Mouse (Mus musculus) heart, adult 2 months (tissue): ENCODE results near the gene Apex1. TPM values are rescaled to one million over a fixed set of nuclear protein-coding genes. Genes with fewer than 3 reads are reported as not detected.
"Not testable (repeated sequence)": the region's sequence is repeated elsewhere in the genome, so short reads cannot be mapped to it uniquely, and the experiment has no call there.

Experiments
- DNase-seq, 2 experiments: peaks; one replicate each; pipeline ENCODE4 v3.0.0; 2021
- H3K27ac ChIP-seq: fragments of 200-600 bp; 2 replicates; pipeline ENCODE4 v1.8.1; 2022
- H3K27me3 ChIP-seq: fragments of 200-500 bp; 2 replicates; pipeline ENCODE4 v1.6.1; 2012; ENCODE audit warnings: mild to moderate bottlenecking, low read length, inconsistent platforms, mixed read lengths; ENCODE audit not compliant: control insufficient read depth, insufficient read depth
- H3K36me3 ChIP-seq: fragments of 200-500 bp; 2 replicates; pipeline ENCODE4 v1.6.1; 2012; ENCODE audit warnings: low read length, inconsistent platforms; ENCODE audit not compliant: control insufficient read depth, insufficient read depth
- H3K4me1 ChIP-seq: fragments of 200-500 bp; 2 replicates; pipeline ENCODE4 v1.6.1; 2011; ENCODE audit warnings: low read length; ENCODE audit not compliant: control insufficient read depth, insufficient read depth
- H3K4me3 ChIP-seq: fragments of 200-600 bp; 2 replicates; pipeline ENCODE4 v1.8.1; 2022
- H3K79me2 ChIP-seq: fragments of 200-500 bp; replicated peaks from 2 replicates; pipeline ENCODE4 v1.6.1; 2012; ENCODE audit warnings: mild to moderate bottlenecking, inconsistent platforms, low read length, moderate library complexity, mixed read lengths; ENCODE audit not compliant: control insufficient read depth, insufficient read depth
- H3K9ac ChIP-seq: fragments of 200-500 bp; 2 replicates; pipeline ENCODE4 v1.6.1; 2012; ENCODE audit warnings: low read depth, mild to moderate bottlenecking, control low read depth, inconsistent platforms, low read length, mixed read lengths
- CTCF ChIP-seq: fragments of 200-600 bp; IDR thresholded peaks from 2 replicates; pipeline ENCODE4 v1.8.1; 2022; ENCODE audit warnings: antibody characterized with exemption, mild to moderate bottlenecking, moderate library complexity
- EP300 ChIP-seq: fragments of 200-500 bp; IDR thresholded peaks from 2 replicates; pipeline ENCODE4 v1.6.1; 2011; ENCODE audit warnings: low read depth, low read length, control low read depth; ENCODE audit not compliant: insufficient read depth
- POLR2A ChIP-seq: fragments of 200-500 bp; IDR thresholded peaks from 2 replicates; pipeline ENCODE4 v1.6.1; 2011; ENCODE audit warnings: mild to moderate bottlenecking, low read depth, low read length, control low read depth; ENCODE audit not compliant: insufficient read depth
- WGBS: fragments of 180-500 bp; shearing (Covaris S2); methylation state at CpG from one replicate; pipeline ENCODE4 v1.1.7; 2018; 5-methylcytosine and 5-hydroxymethylcytosine counted together
- intact Hi-C: fragments of 180-260 bp; cut with DNase I; formaldehyde crosslinking; loops from one replicate; pipeline ENCODE4 v1.15.1; 2025
- polyA plus RNA-seq: library from polyadenylated mRNA; depleted of rRNA; stranded (reverse); fragments of >200 nt; gene quantifications from 2 replicates; pipeline ENCODE4 v1.2.3, GENCODE M21; 2012
- total RNA-seq, 2 experiments: library from RNA; stranded (reverse); gene quantifications; 2 replicates each; pipeline ENCODE4 v1.2.3; 2021

Gene Apex1
- total and polyA plus RNA-seq, 3 experiments = 18.8 to 27.4 (median 23.2) TPM

DNA sequence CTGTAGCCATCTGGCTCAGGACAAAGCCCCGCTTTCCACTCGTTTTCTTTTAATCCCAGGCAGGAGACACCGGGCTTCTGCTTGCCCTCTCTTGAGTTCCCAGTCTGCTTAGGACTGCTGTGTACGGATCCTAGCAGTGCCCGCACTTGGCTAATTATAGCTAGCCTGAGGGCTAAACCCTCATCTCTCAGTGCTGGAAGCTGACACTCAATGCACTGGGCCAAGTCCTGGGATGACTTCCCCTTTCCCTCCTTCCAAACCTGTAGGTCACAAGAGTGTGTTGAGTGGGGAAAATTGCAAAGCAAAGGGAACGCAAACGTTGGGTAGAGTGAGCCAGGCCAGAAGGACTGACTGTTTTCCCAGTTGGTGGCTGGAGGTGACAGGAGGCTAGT is 27.4 kb upstream of the Apex1 start, which contains the start of gene Klhl33:
Gene Klhl33 (minus strand): TSS at position 134 of the 392 bp plus-strand sequence.
- peak; percentile 52 to 57 for DNase-seq

DNA sequence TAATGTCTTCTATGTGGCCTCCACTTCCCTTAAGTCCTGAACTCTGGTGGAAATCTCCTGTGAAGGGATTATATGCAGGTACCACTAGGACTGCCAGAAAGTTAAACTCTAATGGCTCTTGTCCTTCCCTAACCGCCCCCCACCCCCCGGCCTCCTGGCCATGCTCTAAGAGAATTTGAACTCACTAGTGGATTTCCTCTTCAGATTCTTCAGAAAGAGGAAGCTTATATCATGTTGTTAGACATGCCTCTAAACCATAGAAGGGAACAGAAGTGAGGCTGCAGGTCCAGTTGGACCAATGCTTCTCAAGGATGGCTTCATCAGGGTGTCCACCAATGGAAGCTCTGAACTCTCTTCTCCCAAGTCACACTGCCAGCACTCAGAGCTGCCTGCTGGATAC is 26.8 kb upstream of the Apex1 start:
- peak overlapping the region; percentile 91; the same call in 1 of the 2 replicates for H3K27ac ChIP-seq
- intact Hi-C loops = not testable (repeated sequence)
- 87% methylated on average over 2 of the region's 2 CpGs for WGBS

More for the DNA sequence above, 27.4 kb upstream of the Apex1 start, which contains the start of gene Klhl33:
- H3K4me3 ChIP-seq = peak within 1 kb of the TSS; percentile 32
- no peaks in the 10 kb centered on the region for H3K27me3 ChIP-seq
- H3K27ac ChIP-seq = peak within 1 kb of the TSS; percentile 91
- no peak for TF ChIP-seq CTCF
- TF ChIP-seq POLR2A = peak; percentile 62; the same call in 1 of the 2 replicates
- TF ChIP-seq EP300 = peak; percentile 54; the same call in 1 of the 2 replicates
- H3K9ac ChIP-seq = peak within 1 kb of the TSS; percentile 41
- no peaks in the 10 kb centered on the region for H3K36me3 ChIP-seq
- H3K4me1 ChIP-seq = peaks cover 4% of the 10 kb centered on the region
- H3K79me2 ChIP-seq = no peaks in the 10 kb centered on the region
- 33% methylated on average over 7 of the region's 7 CpGs for WGBS
- intact Hi-C loops = no loop called here

DNA sequence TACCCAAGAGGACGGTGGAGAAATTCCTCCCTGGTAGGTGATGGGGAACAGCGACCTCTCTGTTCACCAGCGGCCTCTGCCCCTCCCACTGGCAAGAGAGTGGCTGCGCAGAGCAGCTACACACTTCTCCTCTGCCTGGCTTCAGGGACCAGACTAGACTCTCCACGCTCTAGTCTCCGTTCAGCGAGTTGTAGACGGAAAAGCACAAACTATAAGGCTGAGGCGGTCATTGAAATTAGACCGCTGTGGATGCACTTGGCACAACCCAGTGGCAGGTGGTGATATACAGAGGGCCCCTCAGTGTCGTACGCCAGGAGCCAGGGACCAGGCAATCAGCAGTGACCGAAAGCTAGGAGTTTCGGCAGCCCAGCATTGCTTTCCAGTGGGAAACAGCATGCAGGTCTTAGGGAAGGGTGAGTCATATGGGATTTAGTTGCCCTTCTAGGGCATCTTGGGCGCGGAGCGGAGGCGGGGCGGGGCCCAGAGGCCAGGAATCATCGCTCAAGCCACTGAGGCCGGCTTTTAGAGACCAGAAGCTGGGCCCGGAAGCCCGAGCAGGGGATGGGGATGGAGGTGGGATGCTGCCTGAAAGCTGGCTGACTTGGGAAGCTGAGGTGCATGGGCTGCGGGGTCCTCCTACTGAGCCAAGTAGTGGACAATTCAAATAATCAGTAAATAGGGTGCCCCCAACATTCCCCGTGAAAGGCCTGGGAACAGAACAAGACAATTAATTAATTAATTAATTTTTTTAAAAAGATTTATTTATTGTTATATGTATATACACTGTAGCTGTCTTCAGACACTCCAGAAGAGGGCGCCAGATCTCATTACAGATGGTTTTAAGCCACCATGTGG is 20.6 kb upstream of the Apex1 start:
- intact Hi-C loops = no loop called here
- DNase-seq = peak; percentile 42 to 50
- Histone ChIP-seq H3K27me3 (no peaks in the 10 kb centered on the region), H3K4me1 (no peaks in the 10 kb centered on the region), H3K36me3 (no peaks in the 10 kb centered on the region), H3K4me3 (peak overlapping the region; percentile 32; the same call in 1 of the 2 replicates), H3K79me2 (no peaks in the 10 kb centered on the region), H3K27ac (no peak overlapping the region), H3K9ac (peak overlapping the region; percentile 21)
- TF ChIP-seq EP300 = no peak
- no peak for TF ChIP-seq POLR2A
- peak; percentile 60 for TF ChIP-seq CTCF
- WGBS = 14% methylated on average over 26 of the region's 26 CpGs

More for the DNA sequence above, 26.8 kb upstream of the Apex1 start:
- not testable (repeated sequence) for H3K79me2 ChIP-seq, H3K9ac ChIP-seq, H3K27me3 ChIP-seq, H3K36me3 ChIP-seq, H3K4me1 ChIP-seq, DNase-seq, H3K4me3 ChIP-seq

DNA sequence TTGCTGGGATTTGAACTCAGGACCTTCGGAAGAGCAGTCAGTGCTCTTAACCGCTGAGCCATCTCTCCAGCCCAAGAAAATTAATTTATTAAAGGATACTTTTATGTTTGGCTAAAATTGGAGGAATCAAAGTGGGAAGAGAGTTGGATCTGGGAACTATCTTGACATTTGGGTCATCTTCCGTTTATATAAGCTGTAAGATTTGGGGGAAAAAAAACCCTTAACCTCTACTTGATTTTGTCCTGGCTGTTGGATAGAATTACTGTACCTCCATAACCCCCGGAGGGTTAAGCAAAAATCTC is 20.0 kb upstream of the Apex1 start:
- TF ChIP-seq EP300 = no peak
- no peak for TF ChIP-seq POLR2A
- TF ChIP-seq CTCF = no peak
- Histone ChIP-seq H3K27ac (no peak overlapping the region), H3K79me2 (no peaks in the 10 kb centered on the region), H3K4me1 (no peaks in the 10 kb centered on the region), H3K9ac (no peak overlapping the region), H3K4me3 (no peak overlapping the region), H3K36me3 (no peaks in the 10 kb centered on the region), H3K27me3 (no peaks in the 10 kb centered on the region)
- WGBS = 90% methylated on average over 4 of the region's 4 CpGs
- intact Hi-C loops = no loop called here
- no peak for DNase-seq

DNA sequence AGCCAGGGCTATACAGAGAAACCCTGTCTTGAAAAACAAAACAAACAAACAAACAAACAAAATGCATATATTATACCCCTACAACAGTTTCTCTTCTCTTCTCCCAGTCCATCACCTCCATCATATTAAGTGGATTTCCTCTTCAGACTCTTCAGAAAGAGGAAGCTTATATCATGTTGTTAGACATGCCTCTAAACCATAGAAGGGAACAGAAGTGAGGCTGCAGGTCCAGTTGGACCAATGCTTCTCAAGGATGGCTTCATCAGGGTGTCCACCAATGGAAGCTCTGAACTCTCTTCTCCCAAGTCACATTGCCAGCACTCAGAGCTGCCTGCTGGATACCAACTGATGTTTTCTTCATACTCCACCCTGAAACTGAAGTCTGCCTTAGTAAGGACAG is 19.4 kb upstream of the Apex1 start:
- H3K36me3 ChIP-seq, H3K27me3 ChIP-seq, H3K4me3 ChIP-seq, DNase-seq, intact Hi-C loops, H3K4me1 ChIP-seq, H3K79me2 ChIP-seq, H3K9ac ChIP-seq, H3K27ac ChIP-seq: not testable (repeated sequence)

DNA sequence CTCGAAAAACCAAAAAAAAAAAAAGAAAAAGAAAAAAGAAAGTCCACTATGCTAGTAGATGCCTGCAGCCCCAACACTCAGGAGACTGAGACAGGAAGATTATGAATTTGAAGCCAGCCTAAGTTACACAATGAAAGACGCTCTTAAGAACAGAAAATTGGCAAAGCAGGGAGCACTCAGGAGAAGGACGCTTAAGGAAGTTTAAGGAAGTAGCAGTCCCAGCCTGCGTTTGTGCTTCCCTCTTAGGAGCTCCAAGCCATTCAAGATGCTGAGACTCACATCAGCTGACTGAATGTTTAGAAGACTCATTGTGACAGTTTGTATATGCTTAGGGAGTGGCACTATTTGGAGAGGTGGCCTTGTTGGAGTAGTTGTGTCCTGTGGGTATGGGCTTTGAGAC is 16.6 kb upstream of the Apex1 start:
- DNase-seq = no peak
- 66% methylated on average over 4 of the region's 4 CpGs for WGBS

More for the DNA sequence above, 16.6 kb upstream of the Apex1 start:
- Histone ChIP-seq H3K4me3 (no peak overlapping the region), H3K27me3 (no peaks in the 10 kb centered on the region), H3K4me1 (no peaks in the 10 kb centered on the region), H3K79me2 (no peaks in the 10 kb centered on the region), H3K9ac (no peak overlapping the region), H3K36me3 (no peaks in the 10 kb centered on the region), H3K27ac (no peak overlapping the region)
- TF ChIP-seq CTCF (no peak), POLR2A (no peak), EP300 (no peak)
- intact Hi-C loops = no loop called here
